ENCODE assay signal across 26 mouse cellular contexts in the genomic region with DNA sequence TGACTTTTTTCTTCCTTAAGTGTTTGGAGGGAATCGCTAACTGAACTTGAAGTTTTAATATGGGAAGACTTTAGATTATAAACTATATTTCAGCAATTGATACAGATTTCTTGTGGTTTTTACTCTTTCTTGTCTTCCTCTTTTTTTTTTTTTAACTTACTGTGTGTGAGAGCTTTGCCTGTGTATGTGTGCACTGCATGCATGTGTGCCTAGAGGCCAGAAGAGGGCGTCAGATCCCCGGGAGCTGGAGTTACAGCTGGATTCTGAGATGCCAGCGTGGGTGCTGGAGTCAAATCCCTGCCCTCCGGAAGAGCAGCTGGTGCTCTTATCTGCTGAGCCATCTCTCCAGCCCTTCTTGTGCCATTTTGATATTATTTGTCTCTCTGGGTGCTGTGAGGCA.
DNase-seq lines count a peak whose midpoint lies in the region; ATAC-seq and TF ChIP-seq lines count a peak whose summit lies in the region.
"Had no signal": no experiment of that assay in that cellular context is flagged by ENCODE, and none has a peak within 500 bp of the region (broad histone marks: within the 10 kb centered on the region; RNA-seq: fewer than 3 reads in every experiment).

No protein-coding gene starts in this region.

- TF ChIP-seq CTCF in forebrain, postnatal 0 days (IDR thresholded peaks at IDR 0.05; ENCODE audit: low read depth), result peak; percentile 15; the same call in 1 of the 2 replicates
- 0 out of 2 replicates have a peak, but pooled peaks have one; percentile 22 for TF ChIP-seq CTCF in midbrain, postnatal 0 days (IDR thresholded peaks at IDR 0.05)
- peak; percentile 27; the same call in 1 of the 2 replicates for TF ChIP-seq CTCF in stomach, postnatal 0 days (IDR thresholded peaks at IDR 0.05; ENCODE audit: low read depth)

- H3K4me3 ChIP-seq in forebrain, postnatal 0 days (ENCODE audit: low read depth, low read length), result no peak overlapping the region
- H3K4me3 ChIP-seq in forebrain, embryonic 12.5 days (replicated peaks), result no peak overlapping the region
- H3K4me3 ChIP-seq in midbrain, postnatal 0 days (ENCODE audit: low read depth, low read length), result no peak overlapping the region
- H3K4me3 ChIP-seq in midbrain, embryonic 13.5 days (replicated peaks), result no peak overlapping the region
- no peak overlapping the region for H3K4me3 ChIP-seq in stomach, postnatal 0 days (ENCODE audit: low read depth, low read length)
- H3K4me3 ChIP-seq: embryonic facial prominence, embryonic 13.5 days; erythroblast, embryonic 14.5 days; forebrain, embryonic 13.5 days; gastrocnemius, adult 2 months; hindbrain, embryonic 12.5 days; hindbrain, embryonic 15.5 days had no signal

- 80% methylated on average over 5 of the region's 5 CpGs for WGBS in forebrain, postnatal 0 days
- 83% methylated on average over 5 of the region's 5 CpGs for WGBS in forebrain, embryonic 12.5 days
- WGBS in midbrain, postnatal 0 days, result 78% methylated on average over 5 of the region's 5 CpGs
- WGBS in midbrain, embryonic 13.5 days, result 79% methylated on average over 5 of the region's 5 CpGs
- 80% methylated on average over 5 of the region's 5 CpGs for whole genome bisulfite sequencing in stomach, postnatal 0 days

- TF ChIP-seq EP300 in stomach, postnatal 0 days (optimal IDR thresholded peaks at IDR 0.05), result no peak

- H3K4me2 ChIP-seq in forebrain, postnatal 0 days (ENCODE audit: low read depth), result no peak overlapping the region
- H3K4me2 ChIP-seq in forebrain, embryonic 12.5 days, result no peak overlapping the region
- no peak overlapping the region for H3K4me2 ChIP-seq in midbrain, postnatal 0 days (ENCODE audit: low read depth, low read length, poor library complexity, severe bottlenecking)
- H3K4me2 ChIP-seq in midbrain, embryonic 13.5 days (replicated peaks), result no peak overlapping the region
- H3K4me2 ChIP-seq in stomach, postnatal 0 days (replicated peaks; ENCODE audit: low read depth), result no peak overlapping the region
- H3K4me2 ChIP-seq: embryonic facial prominence, embryonic 13.5 days; forebrain, embryonic 13.5 days; heart, embryonic 11.5 days; hindbrain, embryonic 12.5 days; hindbrain, embryonic 15.5 days had no signal

- no peak overlapping the region for H3K27ac ChIP-seq in forebrain, postnatal 0 days (ENCODE audit: low read depth, low read length)
- no peak overlapping the region for H3K27ac ChIP-seq in forebrain, embryonic 12.5 days
- H3K27ac ChIP-seq in midbrain, postnatal 0 days (ENCODE audit: low read depth, low read length), result no peak overlapping the region
- H3K27ac ChIP-seq in midbrain, embryonic 13.5 days, result no peak overlapping the region
- H3K27ac ChIP-seq in stomach, postnatal 0 days (replicated peaks), result no peak overlapping the region
- H3K27ac ChIP-seq: embryonic facial prominence, embryonic 13.5 days; forebrain, embryonic 13.5 days; gastrocnemius, adult 2 months; hindbrain, embryonic 12.5 days; hindbrain, embryonic 15.5 days had no signal

- no peak for DNase-seq in forebrain, postnatal 0 days
- DNase-seq in midbrain, postnatal 0 days (ENCODE audit: low spot score), result no peak
- peak; percentile 64 for DNase-seq in R1 (ENCODE audit: low read depth, low spot score)
- DNase-seq in stomach, postnatal 0 days (ENCODE audit: low spot score), result no peak
- no peak for DNase-seq in kidney, postnatal 14 days
- DNase-seq: adrenal gland, adult 8-10 months; adrenal gland, postnatal 25 days; cerebellum, adult 11 months; cerebellum, adult 2 months; cerebellum, adult 9-11 months; cerebellum, postnatal 25 days; gastrocnemius, adult 2 months; gastrocnemius, postnatal 14 days had no signal

- H3K36me3 ChIP-seq in forebrain, postnatal 0 days (ENCODE audit: insufficient read depth), result no peaks in the 10 kb centered on the region
- no peaks in the 10 kb centered on the region for H3K36me3 ChIP-seq in forebrain, embryonic 12.5 days (replicated peaks)
- H3K36me3 ChIP-seq in midbrain, postnatal 0 days (ENCODE audit: insufficient read depth, low read length), result no peaks in the 10 kb centered on the region
- H3K36me3 ChIP-seq in midbrain, embryonic 13.5 days, result no peaks in the 10 kb centered on the region
- no peaks in the 10 kb centered on the region for H3K36me3 ChIP-seq in stomach, postnatal 0 days (ENCODE audit: control insufficient read depth, insufficient read depth, low read length)
- H3K36me3 ChIP-seq: embryonic facial prominence, embryonic 13.5 days; hindbrain, embryonic 12.5 days; hindbrain, embryonic 15.5 days had no signal

- no peak overlapping the region for H3K9ac ChIP-seq in forebrain, postnatal 0 days
- no peak overlapping the region for H3K9ac ChIP-seq in forebrain, embryonic 12.5 days
- no peak overlapping the region for H3K9ac ChIP-seq in midbrain, postnatal 0 days (replicated peaks; ENCODE audit: low read length, poor library complexity, severe bottlenecking)
- no peak overlapping the region for H3K9ac ChIP-seq in midbrain, embryonic 13.5 days (replicated peaks)
- no peak overlapping the region for H3K9ac ChIP-seq in stomach, postnatal 0 days (ENCODE audit: low read length)
- H3K9ac ChIP-seq: embryonic facial prominence, embryonic 13.5 days; forebrain, embryonic 13.5 days; hindbrain, embryonic 12.5 days; hindbrain, embryonic 15.5 days had no signal

- H3K4me1 ChIP-seq in forebrain, postnatal 0 days (ENCODE audit: insufficient read depth), result no peaks in the 10 kb centered on the region
- no peaks in the 10 kb centered on the region for H3K4me1 ChIP-seq in forebrain, embryonic 12.5 days
- no peaks in the 10 kb centered on the region for H3K4me1 ChIP-seq in midbrain, postnatal 0 days (ENCODE audit: insufficient read depth, low read length)
- 0 out of 2 replicates have a peak, but pooled peaks cover 4% of the 10 kb centered on the region for H3K4me1 ChIP-seq in midbrain, embryonic 13.5 days (replicated peaks)
- no peaks in the 10 kb centered on the region for H3K4me1 ChIP-seq in stomach, postnatal 0 days (replicated peaks; ENCODE audit: control insufficient read depth, insufficient read depth)
- H3K4me1 ChIP-seq: embryonic facial prominence, embryonic 13.5 days; forebrain, embryonic 13.5 days; hindbrain, embryonic 12.5 days; hindbrain, embryonic 15.5 days had no signal

- H3K9me3 ChIP-seq in forebrain, postnatal 0 days (ENCODE audit: low read length), result no peaks in the 10 kb centered on the region
- H3K9me3 ChIP-seq in forebrain, embryonic 12.5 days, result no peaks in the 10 kb centered on the region
- no peaks in the 10 kb centered on the region for H3K9me3 ChIP-seq in midbrain, postnatal 0 days (ENCODE audit: low read length)
- no peaks in the 10 kb centered on the region for H3K9me3 ChIP-seq in midbrain, embryonic 13.5 days
- no peaks in the 10 kb centered on the region for H3K9me3 ChIP-seq in stomach, postnatal 0 days (ENCODE audit: control insufficient read depth, low read length)
- H3K9me3 ChIP-seq: embryonic facial prominence, embryonic 13.5 days; forebrain, embryonic 13.5 days; hindbrain, embryonic 12.5 days; hindbrain, embryonic 15.5 days had no signal

- no peak for ATAC-seq in forebrain, postnatal 0 days
- no peak for ATAC-seq in forebrain, embryonic 12.5 days (ENCODE audit: low FRiP score)
- no peak for ATAC-seq in midbrain, postnatal 0 days (ENCODE audit: low FRiP score)
- no peak for ATAC-seq in midbrain, embryonic 13.5 days
- no peak for ATAC-seq in stomach, postnatal 0 days (ENCODE audit: low FRiP score, low TSS enrichment)
- no peak for ATAC-seq in cerebellum, adult (ENCODE audit: insufficient number of reproducible peaks, low FRiP score, low TSS enrichment)
- ATAC-seq: activated CD4-positive, CD25-positive, alpha-beta regulatory T cell, adult 4 months; forebrain, embryonic 13.5 days; forebrain, embryonic 16.5 days; intestine, postnatal 0 days; Patski had no signal

- no peaks in the 10 kb centered on the region for H3K27me3 ChIP-seq in forebrain, postnatal 0 days (ENCODE audit: insufficient read depth, low read length)
- H3K27me3 ChIP-seq in forebrain, embryonic 12.5 days, result no peaks in the 10 kb centered on the region
- H3K27me3 ChIP-seq in midbrain, postnatal 0 days (ENCODE audit: insufficient read depth, low read length), result no peaks in the 10 kb centered on the region
- H3K27me3 ChIP-seq in midbrain, embryonic 13.5 days, result no peaks in the 10 kb centered on the region
- H3K27me3 ChIP-seq in stomach, postnatal 0 days (ENCODE audit: control insufficient read depth, insufficient read depth, low read length), result no peaks in the 10 kb centered on the region
- H3K27me3 ChIP-seq: embryonic facial prominence, embryonic 13.5 days; forebrain, embryonic 13.5 days; hindbrain, embryonic 12.5 days; hindbrain, embryonic 15.5 days; Patski had no signal
